Mouse (Mus musculus) E14TG2a.4 (cell line): ENCODE data around the gene Gstm1.
"Not testable (repeated sequence)": the region's sequence is repeated elsewhere in the genome, so short reads cannot be mapped to it uniquely, and the experiment has no call there.

Experiments
- CTCF ChIP-seq: conservative IDR thresholded peaks from 2 replicates; pipeline ENCODE4 v1.5.1; 2014; ENCODE audit warnings: low read length
- NANOG ChIP-seq: IDR thresholded peaks from 2 replicates; pipeline ENCODE4 v1.6.1; 2014; ENCODE audit warnings: borderline replicate concordance, low read length, mixed read lengths
- POU5F1 ChIP-seq: IDR thresholded peaks from 2 replicates; pipeline ENCODE4 v1.6.1; 2014; ENCODE audit warnings: low read length, borderline replicate concordance

- not testable (repeated sequence) for TF ChIP-seq CTCF, NANOG, POU5F1
Measured at GRCm38 (mm10) chr3:107971101-107971500, 46.7 kb downstream of the Gstm1 start.
